Mouse (Mus musculus) lung, embryonic 16.5 days (tissue): ENCODE data around the gene 2700049A03Rik. TPM values are rescaled to one million over a fixed set of nuclear protein-coding genes. Genes with fewer than 3 reads are reported as not detected.

ENCODE experiments used
- ATAC-seq: fragments of 200-750 bp; cut with Nextera tagmentation; 2 replicates; pipeline ENCODE4 v1.8.0; 2017; ENCODE audit warnings: low read depth, mild to moderate bottlenecking, moderate library complexity
- H3K27ac ChIP-seq: fragments of 300-500 bp; sonication (generic); 2 replicates; pipeline ENCODE4 v1.5.1; 2014; ENCODE audit warnings: mild to moderate bottlenecking, control low read depth, low read length
- H3K27me3 ChIP-seq: fragments of 300-500 bp; sonication (generic); 2 replicates; pipeline ENCODE4 v1.6.1; 2014; ENCODE audit warnings: low read depth, low read length, mixed read lengths; ENCODE audit not compliant: control insufficient read depth, insufficient read depth
- H3K36me3 ChIP-seq: fragments of 300-500 bp; sonication (generic); 2 replicates; pipeline ENCODE4 v1.6.1; 2014; ENCODE audit warnings: low read length; ENCODE audit not compliant: control insufficient read depth, insufficient read depth
- H3K4me1 ChIP-seq: fragments of 300-500 bp; sonication (generic); replicated peaks from 2 replicates; pipeline ENCODE4 v1.6.1; 2014; ENCODE audit warnings: low read length, mixed read lengths; ENCODE audit not compliant: control insufficient read depth, insufficient read depth
- H3K4me2 ChIP-seq: fragments of 300-500 bp; sonication (generic); 2 replicates; pipeline ENCODE4 v1.6.1; 2014; ENCODE audit warnings: low read depth, low read length, control low read depth
- H3K4me3 ChIP-seq: fragments of 300-500 bp; sonication (generic); 2 replicates; pipeline ENCODE4 v1.5.1; 2014; ENCODE audit warnings: mild to moderate bottlenecking, low read length, control low read depth
- H3K9ac ChIP-seq: fragments of 300-500 bp; sonication (generic); 2 replicates; pipeline ENCODE4 v1.6.1; 2014; ENCODE audit warnings: low read length, control low read depth
- H3K9me3 ChIP-seq: fragments of 300-500 bp; sonication (generic); 2 replicates; pipeline ENCODE4 v1.6.1; 2016; ENCODE audit warnings: low read length; ENCODE audit not compliant: control insufficient read depth
- WGBS: fragments of 180-500 bp; shearing (Covaris S2); extraction: QIAGEN DNeasy Blood & Tissue Kit; methylation state at CpG from one replicate; pipeline ENCODE4 v1.1.7; 2014; 5-methylcytosine and 5-hydroxymethylcytosine counted together
- polyA plus RNA-seq: library from polyadenylated mRNA; unstranded; fragments of >200 nt; fragmentation: Nextera tagmentation; extraction: Ambion mirVana; gene quantifications from 2 replicates; pipeline ENCODE4 v1.2.1, GENCODE M21; 2015

Gene 2700049A03Rik
- polyA plus RNA-seq, 1 experiment from 2014 or later = 15.5 TPM

DNA sequence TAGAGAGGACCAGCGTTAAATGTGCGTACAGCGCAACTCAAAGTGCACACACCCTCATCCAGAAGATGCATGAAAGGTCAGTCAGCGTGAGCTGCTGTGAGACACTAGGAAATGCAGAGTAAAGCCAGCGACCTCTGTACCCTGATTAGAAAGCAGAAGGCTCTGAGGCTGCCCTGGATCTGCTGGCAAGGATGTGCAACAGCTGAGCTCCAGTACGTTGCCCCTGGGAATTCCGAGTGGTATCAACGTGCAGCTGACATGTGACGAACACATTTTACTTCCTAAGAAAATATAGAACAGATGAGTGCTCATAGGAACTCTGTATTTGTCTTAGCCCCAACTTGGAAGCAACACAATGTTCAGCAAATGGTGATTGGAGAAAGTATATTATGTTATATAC, 80.5 kb downstream of the 2700049A03Rik start:
- H3K36me3 ChIP-seq = peaks cover 6% of the 10 kb centered on the region
- H3K9me3 ChIP-seq = no peaks in the 10 kb centered on the region
- no peak overlapping the region for H3K4me2 ChIP-seq
- no peaks in the 10 kb centered on the region for H3K27me3 ChIP-seq
- peaks cover 10% of the 10 kb centered on the region; the same call in 1 of the 2 replicates for H3K4me1 ChIP-seq
- no peak for ATAC-seq
- H3K4me3 ChIP-seq = no peak overlapping the region
- H3K9ac ChIP-seq = no peak overlapping the region
- no peak overlapping the region for H3K27ac ChIP-seq
- 61% methylated on average over 9 of the region's 9 CpGs for WGBS

DNA sequence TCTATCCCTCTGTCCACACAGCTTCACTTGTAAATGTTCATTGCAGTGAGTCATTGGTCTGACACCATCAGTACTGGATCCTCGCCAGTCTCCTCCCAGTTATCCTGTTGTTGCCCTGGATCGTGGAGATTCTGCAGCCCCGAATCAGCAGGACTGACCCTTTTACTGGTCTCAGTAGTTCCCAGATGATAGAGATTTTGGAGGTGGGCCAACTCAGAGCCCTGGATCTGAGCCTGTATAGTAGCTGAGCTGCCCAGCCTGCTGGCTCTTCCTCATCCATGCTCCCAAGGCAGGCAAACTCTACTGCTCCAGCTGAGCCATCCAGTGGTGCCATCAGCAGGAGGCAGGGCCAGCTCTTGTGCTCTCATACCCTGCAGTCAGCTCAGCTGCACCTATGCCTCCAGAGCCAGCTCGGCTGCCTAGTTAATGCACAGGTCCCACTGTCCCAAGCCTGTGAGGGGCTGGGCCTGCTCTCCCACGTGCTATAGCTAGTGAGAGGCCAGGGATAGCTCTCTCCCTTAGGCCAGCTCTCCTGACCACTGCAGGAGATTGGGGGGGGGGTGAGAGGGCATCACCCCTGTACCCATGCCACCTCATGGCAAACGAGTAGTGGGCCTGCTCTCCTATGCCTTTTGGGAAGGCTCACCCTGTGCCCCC, 81.3 kb downstream of the 2700049A03Rik start:
- WGBS = 57% methylated on average over 6 of the region's 6 CpGs
- H3K27ac ChIP-seq = no peak overlapping the region
- ATAC-seq = peak; percentile 92

DNA sequence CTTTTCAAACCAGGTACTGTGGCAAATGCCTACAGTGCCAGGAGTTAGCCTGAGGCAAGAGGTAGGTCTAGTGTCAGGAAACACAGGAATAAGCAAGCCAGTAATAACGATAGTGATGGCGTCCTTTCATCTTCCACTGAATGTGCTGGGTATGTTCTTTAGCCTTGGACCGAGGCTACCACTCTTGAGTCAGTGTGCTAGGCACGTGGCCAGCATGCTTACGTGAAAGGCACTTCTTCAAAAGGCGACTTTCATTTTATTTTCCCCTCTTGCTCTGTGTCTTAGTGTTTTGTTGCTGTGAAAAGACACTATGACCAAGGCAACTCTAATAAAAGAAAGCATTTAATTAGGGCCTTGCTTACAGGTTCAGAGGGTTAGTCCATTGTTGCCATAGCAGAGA, 86.1 kb downstream of the 2700049A03Rik start:
- H3K4me3 ChIP-seq = no peak overlapping the region
- H3K9ac ChIP-seq = no peak overlapping the region
- ATAC-seq = no peak
- H3K9me3 ChIP-seq = no peaks in the 10 kb centered on the region
- H3K4me1 ChIP-seq = peaks cover 4% of the 10 kb centered on the region; the same call in 1 of the 2 replicates
- no peak overlapping the region for H3K27ac ChIP-seq
- no peak overlapping the region for H3K4me2 ChIP-seq
- peaks cover 7% of the 10 kb centered on the region for H3K36me3 ChIP-seq
- no peaks in the 10 kb centered on the region for H3K27me3 ChIP-seq
- WGBS = 89% methylated on average over 6 of the region's 6 CpGs

More for the DNA sequence above, 81.3 kb downstream of the 2700049A03Rik start:
- Histone ChIP-seq H3K36me3 (peaks cover 7% of the 10 kb centered on the region), H3K4me2 (no peak overlapping the region), H3K27me3 (no peaks in the 10 kb centered on the region), H3K4me3 (no peak overlapping the region), H3K4me1 (peaks cover 10% of the 10 kb centered on the region; the same call in 1 of the 2 replicates), H3K9me3 (no peaks in the 10 kb centered on the region), H3K9ac (no peak overlapping the region)

DNA sequence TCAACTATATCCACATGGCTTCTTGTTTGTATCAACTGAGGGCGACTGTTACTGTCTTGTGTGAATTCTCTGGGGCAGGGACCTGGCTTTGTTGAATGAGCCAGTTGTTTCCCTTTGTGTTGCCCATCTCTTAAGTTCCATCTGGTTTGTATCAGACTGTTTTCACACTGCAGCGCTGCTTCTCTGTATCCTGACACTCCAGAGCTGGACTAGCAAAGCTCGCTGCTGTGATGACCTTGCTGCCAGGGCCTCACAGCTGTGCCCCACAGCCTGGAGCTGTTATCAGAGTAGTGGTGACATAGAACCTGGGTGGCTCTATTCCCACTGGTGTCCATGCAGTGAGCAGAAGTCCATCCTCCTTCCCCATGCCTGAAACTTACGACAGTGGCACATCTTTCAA, 91.1 kb downstream of the 2700049A03Rik start:
- no peak overlapping the region for H3K4me3 ChIP-seq
- ATAC-seq = no peak
- WGBS = 43% methylated on average over 4 of the region's 4 CpGs

DNA sequence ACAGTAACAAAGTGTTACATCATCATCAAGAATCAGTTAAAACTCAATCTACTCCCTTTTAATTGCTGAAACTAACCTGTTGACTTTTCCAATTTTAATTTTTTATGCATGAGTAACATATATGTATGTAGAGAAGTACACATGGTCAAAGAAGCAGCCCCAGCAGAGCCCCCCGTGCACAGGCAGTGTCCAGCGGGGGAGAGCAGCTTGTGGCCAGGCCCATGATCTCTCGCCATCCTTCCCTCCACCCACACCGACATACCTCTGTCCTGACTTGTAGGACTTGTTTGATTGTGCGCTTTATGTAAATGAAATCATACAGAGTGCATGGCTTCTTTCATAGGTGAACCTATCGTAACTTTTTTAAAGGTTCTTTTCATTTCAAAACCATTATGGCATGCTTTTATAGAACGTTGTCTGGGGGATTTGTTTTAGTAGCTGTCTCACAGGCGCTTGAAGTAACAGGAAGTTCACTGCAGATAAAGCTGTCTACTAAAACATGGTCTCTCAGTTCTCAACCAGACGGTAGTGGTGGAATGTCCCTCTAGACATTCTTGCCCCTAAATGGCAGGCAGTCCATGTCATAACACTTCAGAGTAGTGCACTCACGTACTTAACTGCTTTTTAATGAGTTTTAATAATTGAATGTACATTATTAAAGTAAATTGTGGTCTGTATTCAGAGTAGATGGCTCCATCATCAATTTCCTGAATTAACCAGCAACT, 92.4 kb downstream of the 2700049A03Rik start:
- peak; percentile 65; the same call in 1 of the 2 replicates for ATAC-seq
- Histone ChIP-seq H3K9ac (no peak overlapping the region), H3K4me2 (no peak overlapping the region), H3K27me3 (no peaks in the 10 kb centered on the region), H3K36me3 (no peaks in the 10 kb centered on the region), H3K4me1 (peaks cover 6% of the 10 kb centered on the region), H3K4me3 (no peak overlapping the region), H3K9me3 (no peaks in the 10 kb centered on the region), H3K27ac (peak overlapping the region; percentile 22; the same call in 1 of the 2 replicates)
- 25% methylated on average over 10 of the region's 10 CpGs for WGBS

More for the DNA sequence above, 91.1 kb downstream of the 2700049A03Rik start:
- Histone ChIP-seq H3K27ac (0 out of 2 replicates have a peak overlapping the region, but pooled peaks have one; percentile 12), H3K9me3 (no peaks in the 10 kb centered on the region), H3K4me2 (no peak overlapping the region), H3K9ac (no peak overlapping the region), H3K4me1 (peaks cover 6% of the 10 kb centered on the region), H3K27me3 (no peaks in the 10 kb centered on the region), H3K36me3 (no peaks in the 10 kb centered on the region)

DNA sequence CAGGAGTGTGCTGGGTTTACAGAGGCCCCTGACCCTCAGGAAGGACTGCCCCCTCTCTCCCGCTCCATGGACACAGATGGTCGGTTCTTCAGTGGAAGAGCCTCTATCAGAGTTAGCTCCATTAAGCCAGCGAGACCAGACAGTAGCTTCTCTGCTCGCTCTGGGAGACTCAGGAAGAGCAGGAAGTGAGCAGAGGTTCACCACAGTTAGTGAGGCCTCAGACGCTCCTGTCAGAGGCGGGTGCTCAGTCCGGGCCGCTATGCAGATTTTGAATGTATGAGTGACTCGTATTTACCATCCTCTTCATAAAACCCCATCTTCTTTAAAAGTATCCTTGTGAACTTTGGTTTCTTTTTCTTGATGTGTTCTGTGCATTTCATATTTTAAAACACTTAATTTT, 94.9 kb downstream of the 2700049A03Rik start:
- ATAC-seq = no peak
- H3K27ac ChIP-seq = no peak overlapping the region
- no peaks in the 10 kb centered on the region for H3K36me3 ChIP-seq
- peaks cover 6% of the 10 kb centered on the region for H3K4me1 ChIP-seq
- WGBS = 82% methylated on average over 9 of the region's 9 CpGs
- no peaks in the 10 kb centered on the region for H3K27me3 ChIP-seq
- no peak overlapping the region for H3K4me2 ChIP-seq
- H3K9me3 ChIP-seq = no peaks in the 10 kb centered on the region
- H3K4me3 ChIP-seq = no peak overlapping the region
- H3K9ac ChIP-seq = no peak overlapping the region

DNA sequence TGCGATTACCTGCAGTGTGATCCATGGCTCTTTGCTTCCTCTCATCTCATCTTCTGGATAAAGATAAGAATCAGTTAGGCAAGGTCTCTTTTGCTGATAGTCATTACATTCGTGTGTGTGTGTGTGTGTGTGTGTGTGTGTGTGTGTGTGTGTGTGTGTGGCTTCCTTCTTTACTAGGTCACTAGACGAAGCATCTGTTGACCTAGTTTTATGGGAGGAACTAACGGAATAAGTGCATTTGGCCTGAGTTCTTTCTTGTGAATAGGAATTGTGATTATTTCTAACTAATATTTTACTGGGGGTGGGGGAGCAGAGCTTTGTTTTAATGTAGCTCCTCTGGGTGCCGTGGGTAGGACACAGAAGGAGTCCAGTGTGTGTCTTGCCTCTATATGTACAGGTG, 96.8 kb downstream of the 2700049A03Rik start:
- H3K9me3 ChIP-seq = no peaks in the 10 kb centered on the region
- H3K27ac ChIP-seq = no peak overlapping the region
- H3K9ac ChIP-seq = no peak overlapping the region
- H3K4me1 ChIP-seq = peaks cover 6% of the 10 kb centered on the region
- H3K36me3 ChIP-seq = no peaks in the 10 kb centered on the region
- 82% methylated on average over 5 of the region's 5 CpGs for WGBS
- no peak overlapping the region for H3K4me2 ChIP-seq
- H3K27me3 ChIP-seq = no peaks in the 10 kb centered on the region
- ATAC-seq = no peak
- H3K4me3 ChIP-seq = no peak overlapping the region

DNA sequence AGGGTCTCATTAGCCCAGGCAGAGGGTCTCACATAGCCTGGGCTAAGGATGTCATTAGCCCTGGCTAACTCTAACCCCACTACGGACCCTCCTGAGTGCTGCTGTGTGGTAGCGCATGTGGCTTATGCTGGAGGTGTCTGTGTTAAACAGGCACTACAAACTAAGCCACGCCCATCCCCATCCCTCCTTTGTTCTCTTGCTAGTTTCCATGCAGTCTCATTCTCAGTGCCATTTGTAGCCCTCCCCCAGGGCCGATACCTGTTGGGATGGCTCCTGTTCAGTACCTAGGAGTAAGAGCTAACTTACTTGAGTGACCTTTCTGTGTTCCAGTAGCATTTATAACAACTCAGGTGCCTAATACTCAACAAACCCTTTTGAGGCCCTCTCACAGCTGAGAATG, 100.4 kb downstream of the 2700049A03Rik start:
- Histone ChIP-seq H3K4me2 (no peak overlapping the region), H3K27ac (no peak overlapping the region), H3K27me3 (no peaks in the 10 kb centered on the region), H3K4me1 (no peaks in the 10 kb centered on the region), H3K9ac (no peak overlapping the region), H3K4me3 (no peak overlapping the region), H3K9me3 (peaks cover 5% of the 10 kb centered on the region), H3K36me3 (peaks cover 2% of the 10 kb centered on the region)
- ATAC-seq = no peak
- 88% methylated on average over 4 of the region's 4 CpGs for WGBS

DNA sequence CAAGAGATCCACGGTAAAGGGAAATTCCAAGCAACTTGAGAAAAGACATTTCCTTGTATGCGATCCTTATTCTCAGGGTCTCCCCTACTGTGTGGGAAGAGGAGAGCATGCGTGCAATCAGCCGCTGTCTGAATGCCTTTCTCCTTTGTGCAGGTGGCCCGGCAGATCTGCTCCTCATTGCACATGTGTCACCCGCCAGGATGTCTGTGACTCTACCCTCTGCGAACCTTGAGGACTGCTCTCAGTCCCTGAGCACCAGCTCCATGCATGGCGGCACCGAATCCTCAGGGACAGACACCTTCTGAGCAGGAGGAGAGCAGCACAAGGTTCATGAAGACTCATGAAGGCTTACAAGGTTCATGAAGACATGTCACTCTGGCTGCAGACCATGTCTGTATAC, 106.1 kb downstream of the 2700049A03Rik start:
- Histone ChIP-seq H3K9me3 (peaks cover 14% of the 10 kb centered on the region), H3K27me3 (no peaks in the 10 kb centered on the region), H3K36me3 (peaks cover 25% of the 10 kb centered on the region), H3K9ac (no peak overlapping the region), H3K4me1 (no peaks in the 10 kb centered on the region), H3K4me3 (no peak overlapping the region), H3K4me2 (no peak overlapping the region), H3K27ac (no peak overlapping the region)
- ATAC-seq = no peak
- 96% methylated on average over 9 of the region's 9 CpGs for WGBS
